Mouse (Mus musculus) naive thymus-derived CD4-positive, alpha-beta T cell, adult 2 months (primary cell): ENCODE measurements at regions not wholly inside any gene's neighbourhood (a gene's known extent, or its start where the extent isn't known, plus 50 kb on each side); places are given as distances from the start of the nearest gene placed in this dataset.
"Not testable (repeated sequence)": the region's sequence is repeated elsewhere in the genome, so short reads cannot be mapped to it uniquely, and the experiment has no call there.

Experiments used
- DNase-seq: peaks from one replicate; pipeline ENCODE4 v3.0.0-alpha.2; 2011; ENCODE audit warnings: low read depth

DNA sequence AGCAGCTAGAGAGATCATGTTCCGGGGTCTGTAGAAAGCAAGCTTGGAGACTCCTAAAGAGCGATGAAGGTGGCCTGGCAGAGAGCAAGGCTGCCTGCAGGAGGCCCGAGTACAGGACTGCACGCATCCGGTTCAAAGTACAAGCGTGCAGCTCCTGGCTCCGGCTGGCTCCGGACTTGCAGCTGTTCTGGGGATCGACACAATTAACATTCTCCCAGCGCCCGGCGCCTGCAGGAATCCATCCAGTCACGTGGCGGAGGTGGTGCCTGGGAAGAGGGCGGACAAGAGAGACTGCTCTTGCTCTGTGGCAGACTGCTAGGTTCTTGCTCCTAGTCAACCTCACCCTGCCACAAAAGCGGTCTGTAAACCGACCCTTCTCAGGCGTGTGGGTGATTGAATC, 86.9 kb downstream of the Bdh1 start:
- DNase-seq, result peak; percentile 11

GRCm38 (mm10) chr16:31510097-31510496, 88.0 kb downstream of the Bdh1 start:
- no peak for DNase-seq

DNA sequence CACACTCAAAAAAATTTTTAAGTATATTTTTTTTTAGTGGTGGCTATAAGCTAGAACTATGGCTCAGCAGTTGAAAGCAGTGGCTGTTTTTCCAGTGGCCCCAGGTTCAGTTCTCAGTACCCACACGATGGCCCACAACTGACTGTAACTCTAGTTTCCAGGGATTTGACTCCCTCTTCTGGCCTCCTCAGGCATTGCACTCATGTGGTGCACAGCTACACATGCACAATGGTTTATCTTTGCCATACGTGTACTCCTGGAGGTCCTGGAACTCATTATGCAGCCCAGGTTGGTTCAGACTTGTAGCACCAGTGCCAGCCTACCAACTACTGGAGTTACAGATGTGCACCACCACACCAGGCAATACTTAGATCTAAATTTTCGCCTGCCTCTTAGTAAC, 96.7 kb downstream of the Bdh1 start:
- DNase-seq, result no peak

DNA sequence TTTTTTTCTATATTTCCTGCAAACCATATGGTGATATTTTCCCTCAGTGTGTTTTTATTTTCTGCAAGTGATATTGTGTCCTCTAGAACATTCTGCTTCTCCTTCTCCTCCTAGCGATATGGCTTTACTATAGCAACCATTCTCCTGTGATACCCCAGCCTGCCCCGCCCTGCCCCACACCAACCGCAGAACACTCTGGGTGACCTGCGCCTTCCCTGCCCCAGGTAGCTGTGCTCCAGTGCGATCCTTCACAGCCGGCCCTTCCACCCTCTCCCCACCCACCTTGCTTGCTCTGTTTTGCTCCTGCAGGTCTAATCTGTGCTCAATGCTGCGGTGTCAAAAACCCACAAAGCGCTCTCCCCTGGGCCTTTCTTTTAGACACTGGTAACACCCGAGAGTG, 98.0 kb downstream of the Bdh1 start:
- DNase-seq, result no peak

DNA sequence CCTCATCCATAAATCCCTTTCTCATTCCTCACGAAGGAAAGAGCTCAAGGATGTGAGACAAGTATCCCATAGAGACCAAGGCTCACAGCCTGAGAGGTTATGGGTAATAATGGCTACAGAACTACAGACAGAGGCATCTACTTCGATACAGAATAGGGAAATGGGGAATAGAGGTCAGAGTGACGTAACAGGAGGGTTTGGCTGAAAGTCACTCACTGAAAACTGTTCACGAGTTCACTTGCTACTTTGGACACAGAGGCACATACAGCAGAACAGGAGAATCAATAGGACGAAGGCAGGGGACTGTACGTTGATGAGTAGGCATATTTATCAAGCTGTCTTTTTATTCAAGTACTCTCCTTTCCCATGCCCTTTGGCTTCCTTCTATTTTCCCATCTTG, 99.7 kb downstream of the Bdh1 start:
- no peak for DNase-seq

- no peak for DNase-seq
Measured at GRCm38 (mm10) chr16:31526711-31527344, 104.7 kb downstream of the Bdh1 start.

DNA sequence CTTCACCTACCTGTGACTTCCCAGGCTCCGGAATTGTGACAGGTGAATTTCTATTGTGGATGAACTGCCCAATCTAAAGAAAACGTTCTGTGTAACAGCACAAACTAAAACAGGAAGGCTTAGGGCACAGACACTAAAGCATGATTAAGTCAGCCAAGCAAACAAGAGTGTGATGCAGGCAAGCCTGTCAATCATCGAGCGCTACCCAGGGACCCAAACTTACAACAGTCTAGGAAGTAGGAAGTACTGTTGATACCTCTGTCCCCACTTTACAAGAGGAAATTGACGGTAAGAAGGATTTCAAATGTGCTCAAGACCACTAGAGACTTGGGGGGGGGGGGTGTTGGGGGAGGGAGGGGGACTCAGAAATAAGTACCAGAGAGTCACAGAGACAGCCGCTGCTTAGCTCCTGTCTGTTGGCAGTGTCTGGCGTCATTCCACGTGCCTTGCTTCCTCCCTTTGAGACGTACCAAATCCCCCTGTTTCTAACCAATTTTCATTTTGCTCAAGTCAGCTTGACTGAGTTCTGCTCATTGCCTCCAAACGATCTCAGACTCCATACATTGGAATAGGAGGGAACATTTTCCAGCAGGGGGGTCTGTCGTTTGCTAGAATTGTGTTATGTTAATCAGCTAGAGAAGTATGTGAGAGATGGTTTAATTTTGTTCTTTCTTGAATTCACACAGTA, 106.7 kb downstream of the Bdh1 start:
- DNase-seq, result no peak

GRCm38 (mm10) chr16:31529284-31529958, 107.3 kb downstream of the Bdh1 start:
- no peak for DNase-seq

GRCm38 (mm10) chr16:31530090-31530489, 108.0 kb downstream of the Bdh1 start:
- DNase-seq, result no peak

GRCm38 (mm10) chr16:31533196-31533777, 111.2 kb downstream of the Bdh1 start:
- DNase-seq, result no peak

DNA sequence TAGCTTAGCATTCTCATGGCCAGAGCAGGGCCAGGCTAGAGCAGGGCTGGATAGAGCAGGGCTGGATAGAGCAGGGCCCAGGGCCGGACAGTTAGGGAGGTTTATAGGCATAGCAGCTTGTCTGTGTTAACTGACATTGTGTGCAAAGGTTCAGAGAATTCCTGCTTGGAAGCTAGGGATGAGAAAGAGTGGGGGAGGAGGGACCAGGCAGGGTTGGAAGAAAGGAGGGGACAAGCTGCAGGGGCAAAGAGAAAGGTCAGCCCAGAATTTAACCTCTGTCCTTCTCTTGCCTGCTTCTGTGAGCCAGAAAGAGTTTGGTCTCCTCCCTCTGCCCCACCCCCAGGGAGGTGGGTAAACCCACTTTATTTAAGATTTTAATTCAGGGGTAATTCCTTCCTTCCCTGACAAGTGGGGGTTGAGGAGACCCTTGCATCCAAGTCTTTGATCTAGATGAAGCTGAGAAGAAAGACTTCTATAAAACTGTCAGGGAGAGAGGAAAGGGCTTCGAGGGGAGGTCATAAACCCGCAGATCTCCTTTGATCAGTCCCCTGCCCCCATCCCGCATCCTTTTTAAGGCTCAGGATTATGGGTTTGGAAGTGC, 112.9 kb downstream of the Bdh1 start:
- DNase-seq, result no peak

DNA sequence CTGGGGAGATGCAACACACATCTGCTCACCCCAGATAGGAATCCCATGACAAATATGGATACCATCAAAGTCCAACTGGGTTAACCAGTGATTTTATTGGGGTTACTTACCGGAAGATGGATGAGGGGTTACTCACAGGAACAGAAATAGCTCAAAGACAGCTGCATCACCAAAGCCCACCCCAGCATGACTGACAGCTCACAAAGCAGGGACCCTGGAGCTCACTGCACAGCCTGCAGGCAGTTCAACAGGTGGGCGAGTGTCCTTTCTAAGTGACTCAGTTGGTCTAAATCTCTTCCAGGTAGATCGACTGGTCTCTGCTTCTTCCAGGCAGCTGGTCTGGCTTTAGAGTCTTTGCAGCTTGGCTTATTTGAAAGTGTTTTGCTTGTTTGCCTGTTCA, 114.2 kb downstream of the Bdh1 start:
- DNase-seq, result no peak

DNA sequence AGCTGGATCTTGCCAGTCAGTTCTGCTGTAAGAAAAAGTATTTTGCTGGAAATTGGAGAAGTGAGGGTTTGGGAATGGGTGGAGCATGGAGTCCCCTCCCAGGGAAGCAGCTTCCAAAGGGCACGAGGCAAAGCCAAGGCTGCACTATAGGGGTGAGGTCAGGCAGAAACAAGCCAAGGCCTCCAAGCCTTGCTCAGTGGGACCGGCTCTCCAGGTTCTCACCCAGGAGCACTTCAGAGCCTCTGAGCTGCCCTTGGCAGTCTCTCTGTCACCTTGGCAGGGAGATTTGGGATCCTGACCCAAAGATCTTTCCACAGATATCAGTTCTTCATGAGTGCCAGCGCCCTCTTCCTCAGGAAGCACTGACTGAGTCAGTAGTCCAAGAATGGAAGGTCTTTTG, 116.5 kb downstream of the Bdh1 start:
- no peak for DNase-seq

DNA sequence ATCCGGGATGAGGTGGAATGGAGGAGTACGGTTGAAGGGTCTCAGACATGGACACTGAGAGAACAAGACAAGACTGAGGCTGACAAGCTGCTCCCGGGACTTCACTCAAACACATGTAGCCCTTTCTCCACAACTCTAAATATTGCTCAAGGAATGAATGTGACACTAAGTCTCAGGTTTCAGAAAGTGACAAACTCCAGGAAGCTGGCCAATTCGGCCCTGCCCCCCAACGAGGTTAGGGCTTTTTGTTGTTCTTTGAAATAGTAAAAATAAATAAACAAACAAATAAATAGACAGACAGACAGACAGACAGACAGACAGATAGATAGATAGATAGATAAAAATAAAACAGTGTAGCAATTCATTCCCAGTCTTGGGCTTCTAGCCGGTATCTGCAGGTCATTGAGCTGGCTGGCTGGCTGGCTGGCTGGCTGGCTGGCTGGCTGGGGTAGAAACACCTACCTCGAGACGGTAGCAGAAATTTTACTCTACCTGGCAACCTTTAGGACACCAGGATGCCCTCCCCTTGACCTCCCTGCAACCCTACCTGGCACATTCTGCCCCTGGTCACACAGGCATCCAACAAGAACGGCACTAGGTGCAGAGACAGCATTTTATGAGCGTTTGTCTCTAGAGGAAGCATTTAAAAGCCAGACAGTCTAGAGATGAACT, 119.6 kb upstream of the Dlg1 start:
- DNase-seq, result no peak

GRCm38 (mm10) chr16:31546062-31546827, 117.0 kb upstream of the Dlg1 start:
- DNase-seq, result no peak

GRCm38 (mm10) chr16:31546828-31547224, 116.4 kb upstream of the Dlg1 start:
- no peak for DNase-seq

DNA sequence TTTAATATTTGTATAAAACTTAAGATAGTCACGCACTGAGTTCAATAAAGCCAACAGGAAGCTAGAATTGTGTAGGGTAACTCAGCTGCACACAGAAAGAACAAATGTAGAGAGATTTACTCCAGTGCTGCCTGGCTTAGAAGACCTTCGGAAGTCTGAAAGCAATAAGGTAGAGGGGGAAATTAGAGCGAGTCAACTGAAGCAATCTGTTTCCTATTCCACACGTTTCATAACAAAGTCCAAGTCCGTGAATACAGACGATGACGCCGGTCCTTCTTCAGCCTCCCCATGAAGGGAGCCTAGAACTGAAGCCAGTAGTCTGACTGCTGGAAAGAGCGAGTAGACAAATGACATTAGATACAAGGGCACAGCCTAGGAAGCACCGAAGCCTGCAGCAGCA, 115.9 kb upstream of the Dlg1 start:
- DNase-seq, result no peak

- DNase-seq, result no peak
Measured at GRCm38 (mm10) chr16:31549975-31550374, 113.3 kb upstream of the Dlg1 start.

DNA sequence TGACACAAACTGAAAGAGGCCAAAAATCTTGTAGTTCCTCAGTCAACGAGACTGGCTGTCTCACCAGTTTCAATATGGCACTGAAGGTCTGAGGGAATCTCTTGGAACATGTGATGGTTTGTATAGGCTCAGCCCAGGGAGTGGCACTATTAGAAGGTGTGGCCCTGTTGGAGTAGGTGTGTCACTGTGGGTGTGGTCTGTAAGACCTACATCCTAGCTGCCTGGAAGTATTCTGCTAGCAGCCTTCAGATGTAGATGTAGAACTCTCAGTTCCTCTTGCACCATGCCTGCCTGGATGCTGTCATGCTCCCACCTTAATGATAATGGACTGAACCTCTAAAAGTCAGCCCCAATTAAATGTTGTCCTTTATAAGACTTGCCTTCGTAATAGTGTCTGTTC, 112.7 kb upstream of the Dlg1 start:
- not testable (repeated sequence) for DNase-seq

GRCm38 (mm10) chr16:31551416-31552151, 111.7 kb upstream of the Dlg1 start:
- DNase-seq, result no peak
